Mouse (Mus musculus) lung, postnatal 0 days (tissue): ENCODE results near the gene Gcdh.

Source experiments
- CTCF ChIP-seq: IDR thresholded peaks from 2 replicates; pipeline ENCODE4 v1.5.1; 2016; ENCODE audit warnings: antibody characterized with exemption, mild to moderate bottlenecking
- EP300 ChIP-seq: IDR thresholded peaks from 2 replicates; pipeline ENCODE4 v1.6.1; 2016; ENCODE audit warnings: antibody characterized with exemption, mild to moderate bottlenecking, control low read depth

- TF ChIP-seq CTCF (no peak), EP300 (no peak)
Measured at GRCm38 (mm10) chr8:84925557-84925956, 31.8 kb upstream of the Gcdh start.
